Mouse (Mus musculus): ENCODE data around the gene Epb41l1.
"Not testable (repeated sequence)": the region's sequence is repeated elsewhere in the genome, so short reads cannot be mapped to it uniquely, and the experiment has no call there.

The Epb41l1 gene

DNA sequence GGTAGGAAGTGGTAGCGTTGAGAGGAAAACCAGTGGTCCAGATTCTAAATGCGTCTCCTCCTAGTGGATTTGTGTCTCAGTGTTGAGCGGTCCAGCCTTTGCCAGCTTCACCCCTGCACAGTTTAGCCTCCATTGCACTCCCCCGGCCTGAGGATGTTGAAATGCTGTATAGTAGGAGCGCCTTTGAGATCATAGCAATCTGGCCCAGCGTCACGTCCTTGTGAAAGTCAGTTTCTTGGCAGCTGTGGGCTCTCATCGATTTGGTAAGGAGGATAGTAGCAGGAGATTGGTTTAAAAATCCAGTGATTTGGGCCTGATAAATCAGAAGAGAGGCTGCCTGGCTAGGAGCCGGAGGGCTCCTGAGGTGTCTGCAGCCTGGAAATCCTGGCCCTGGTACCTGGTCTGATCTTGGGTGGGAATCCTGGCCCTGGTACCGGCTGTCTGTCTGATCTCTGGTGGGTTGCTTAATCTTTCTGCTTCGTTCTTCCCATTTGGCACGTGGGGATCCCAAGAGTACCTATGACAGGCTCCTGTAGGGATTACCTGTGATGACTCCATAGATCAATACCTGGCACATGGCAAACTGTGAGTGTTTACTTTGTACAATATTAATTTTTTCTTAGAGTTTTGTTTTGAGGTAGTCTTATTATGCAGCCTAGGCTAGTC, 65.5 kb downstream of the Epb41l1 start:
- no peak for DNase-seq (ENCODE audit: low read depth, low spot score)

DNA sequence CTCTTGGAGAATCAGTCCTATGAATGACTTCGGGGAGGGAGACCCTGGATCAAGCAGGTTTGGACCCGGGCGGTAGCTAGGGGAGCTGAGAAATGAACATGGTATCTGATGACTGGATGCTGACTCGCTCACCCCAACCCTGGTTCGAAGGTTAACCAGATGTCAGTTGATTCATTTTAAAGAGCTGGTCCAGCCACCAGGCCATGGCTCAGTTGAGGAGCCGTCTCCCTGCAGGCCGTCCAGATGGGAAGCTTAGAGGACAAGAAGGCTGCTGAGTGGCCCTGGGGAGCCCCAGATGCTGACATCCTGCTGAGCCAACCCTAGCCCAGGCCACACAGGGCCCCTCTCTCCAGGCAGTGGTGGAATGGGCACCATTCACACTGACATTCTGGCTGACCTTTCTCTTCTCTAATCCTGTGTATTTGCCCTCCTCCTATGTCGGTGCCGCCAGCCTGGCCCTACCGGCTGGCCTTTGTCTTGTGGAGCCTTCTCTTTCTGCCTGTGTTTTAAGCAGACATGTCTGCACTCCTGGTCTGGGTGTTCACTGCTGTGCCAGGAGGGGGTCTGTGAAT, 67.0 kb downstream of the Epb41l1 start:
- peak; percentile 83 for DNase-seq (ENCODE audit: low read depth, low spot score)

DNA sequence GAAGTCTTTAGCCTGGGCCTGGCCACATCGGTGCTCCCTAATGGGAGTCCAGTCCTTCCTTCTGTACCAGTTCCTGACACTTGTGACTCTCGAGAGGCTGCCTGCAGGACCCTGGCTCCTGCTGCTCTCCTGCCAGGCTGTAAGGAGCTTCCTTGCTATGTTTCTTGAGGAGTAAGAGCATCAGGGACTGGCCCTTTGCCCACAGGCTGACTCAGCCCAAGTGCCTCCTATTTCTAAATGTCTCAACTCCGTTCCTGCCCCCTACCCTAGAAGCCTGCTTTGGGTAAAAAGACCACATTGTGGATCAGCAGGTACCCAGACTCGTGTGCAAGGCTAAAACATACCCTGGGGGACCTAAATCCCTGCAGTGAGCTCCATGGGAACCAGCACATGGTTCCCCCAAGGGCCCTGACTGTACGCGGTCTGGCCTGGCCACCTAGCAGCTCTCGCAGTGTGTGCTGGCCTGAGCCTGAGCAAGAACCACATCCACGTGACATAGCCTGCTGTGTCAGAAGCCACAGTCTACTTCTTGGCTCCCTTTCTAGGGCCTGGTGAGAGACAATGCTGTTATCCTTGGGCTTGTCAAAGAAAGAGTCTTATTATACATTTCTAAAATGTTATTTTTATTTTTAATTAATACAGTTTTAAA, 67.6 kb downstream of the Epb41l1 start:
- DNase-seq (ENCODE audit: low read depth, low spot score) = peak; percentile 97

DNA sequence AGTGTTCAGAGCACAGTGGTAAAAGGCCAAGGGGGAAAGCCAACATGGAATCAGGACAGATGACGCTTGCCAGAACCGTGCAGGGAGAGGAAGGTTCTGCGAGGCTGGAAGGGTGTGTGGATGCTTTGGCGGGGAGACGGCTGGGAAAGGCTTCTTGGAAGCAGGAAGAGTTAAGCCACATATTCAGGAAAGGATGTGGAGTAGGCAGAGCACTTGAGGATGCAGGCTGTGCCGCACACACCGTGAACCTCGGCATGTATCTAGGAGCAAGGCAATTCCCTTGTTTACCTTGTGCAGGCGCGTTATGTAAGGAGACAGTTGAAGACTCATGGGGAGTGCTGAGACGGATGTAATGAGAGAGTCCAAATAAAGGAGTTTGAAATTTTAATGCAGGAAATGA, 69.5 kb downstream of the Epb41l1 start:
- no peak for DNase-seq (ENCODE audit: low read depth, low spot score)

DNA sequence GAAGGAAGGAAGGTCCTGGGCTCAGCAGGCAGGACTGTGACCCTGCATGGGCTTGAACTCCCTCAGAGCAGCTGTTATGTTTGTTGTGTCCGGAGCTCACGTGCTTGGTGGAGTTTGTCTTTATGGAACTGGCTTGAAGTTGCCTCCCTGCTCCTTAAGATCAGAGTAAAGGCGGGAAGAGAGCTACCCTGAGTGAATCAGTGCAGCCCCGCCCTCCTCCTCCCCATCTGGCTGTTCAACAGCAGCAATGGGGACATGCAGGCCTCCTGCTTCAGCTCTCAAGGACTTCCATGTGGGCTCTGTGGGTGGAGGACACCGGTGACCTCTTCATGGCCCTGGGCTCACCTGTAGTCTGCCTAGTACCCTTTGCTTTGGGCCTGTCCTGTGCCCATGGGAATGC, 71.1 kb downstream of the Epb41l1 start:
- peak; percentile 53 for DNase-seq (ENCODE audit: low read depth, low spot score)

DNA sequence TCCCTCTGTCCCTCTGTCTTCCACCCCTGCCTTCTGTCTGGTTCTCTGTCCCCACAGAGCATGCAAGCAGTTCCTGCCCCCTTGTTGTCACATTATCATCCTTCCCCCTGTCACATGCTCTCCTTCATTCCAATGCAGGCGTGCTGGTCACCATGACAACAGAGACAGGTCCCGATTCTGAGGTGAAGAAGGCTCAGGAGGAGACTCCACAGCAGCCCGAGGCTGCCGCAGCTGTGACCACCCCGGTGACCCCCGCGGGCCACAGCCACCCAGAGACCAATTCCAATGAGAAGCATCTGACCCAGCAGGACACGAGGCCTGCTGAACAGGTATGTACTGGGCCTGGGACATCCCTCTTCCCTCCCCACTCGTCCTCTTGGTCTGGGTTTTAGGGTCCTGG, 73.1 kb downstream of the Epb41l1 start:
- no peak for DNase-seq (ENCODE audit: low read depth, low spot score)

DNA sequence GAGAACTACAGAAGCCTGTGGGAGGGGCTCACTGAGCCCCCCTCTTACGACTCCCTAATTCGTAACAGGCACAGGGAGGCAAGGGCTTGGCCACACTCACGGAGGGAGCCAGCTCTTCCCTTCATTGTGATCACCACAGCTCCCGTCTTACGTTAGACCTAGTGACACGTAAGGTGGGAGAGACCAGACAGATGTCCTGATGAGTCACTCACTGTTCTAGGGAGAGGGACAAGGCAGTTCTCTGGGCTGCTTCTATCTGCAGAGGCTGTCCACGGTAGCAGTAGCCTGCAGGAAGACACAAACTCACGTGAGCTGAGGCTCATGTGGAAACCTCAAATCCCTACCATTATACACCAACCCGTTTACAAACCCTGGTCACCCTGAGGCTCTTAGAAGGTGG, 73.8 kb downstream of the Epb41l1 start:
- DNase-seq (ENCODE audit: low read depth, low spot score) = no peak

DNA sequence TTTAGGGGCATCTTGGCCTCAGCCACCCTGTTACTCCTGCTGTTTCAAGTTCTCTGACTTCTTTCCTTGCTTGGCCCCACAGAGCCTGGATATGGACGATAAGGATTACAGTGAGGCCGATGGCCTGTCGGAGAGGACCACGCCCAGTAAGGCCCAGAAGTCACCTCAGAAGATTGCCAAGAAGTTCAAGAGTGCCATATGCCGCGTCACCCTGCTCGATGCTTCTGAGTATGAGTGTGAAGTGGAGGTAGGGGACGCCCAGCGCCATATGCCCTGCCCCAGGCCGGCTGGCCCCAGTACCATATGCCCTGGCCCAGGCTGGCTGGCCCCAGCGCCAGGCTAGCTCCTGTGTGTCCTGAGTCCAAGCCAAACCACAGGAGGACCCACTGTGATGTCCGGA, 74.2 kb downstream of the Epb41l1 start:
- no peak for DNase-seq (ENCODE audit: low read depth, low spot score)

DNA sequence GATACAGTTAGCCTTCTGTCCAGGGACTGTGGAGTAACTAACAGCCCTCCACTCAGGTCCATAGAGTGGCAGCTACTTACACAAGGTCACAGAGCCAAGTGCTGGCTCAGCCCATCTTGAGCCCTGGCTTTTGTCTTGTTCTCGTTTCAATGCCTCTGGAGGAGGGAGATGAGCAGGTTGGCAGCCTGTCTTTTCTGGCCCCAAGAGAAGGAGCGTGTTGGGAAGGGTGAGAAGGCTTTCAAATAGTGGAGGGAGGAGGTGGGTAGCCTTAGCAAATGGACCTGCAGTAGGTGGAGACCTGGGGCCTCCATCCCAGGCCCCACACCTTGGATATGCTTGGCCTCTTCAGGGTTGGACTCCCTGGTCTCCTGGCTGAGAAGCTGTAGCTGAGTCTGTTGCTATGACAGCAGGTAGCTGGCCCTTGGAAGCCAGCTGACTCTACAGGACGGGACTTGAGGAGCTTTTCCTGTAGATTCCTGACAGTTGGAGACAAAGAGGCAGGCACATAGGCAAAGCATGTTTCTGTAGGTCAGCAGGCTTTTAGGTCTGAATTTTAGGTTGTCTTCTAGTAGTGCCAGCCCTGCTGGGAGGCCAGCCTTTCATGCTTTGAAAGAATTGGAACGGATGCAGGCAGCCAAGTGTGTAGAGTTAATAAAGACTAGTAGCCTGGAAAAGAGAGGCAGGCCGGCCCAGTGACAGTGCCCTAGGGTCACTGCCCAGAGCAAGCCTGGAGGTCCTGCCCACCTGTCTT, 76.3 kb downstream of the Epb41l1 start:
- DNase-seq (ENCODE audit: low read depth, low spot score) = no peak

DNA sequence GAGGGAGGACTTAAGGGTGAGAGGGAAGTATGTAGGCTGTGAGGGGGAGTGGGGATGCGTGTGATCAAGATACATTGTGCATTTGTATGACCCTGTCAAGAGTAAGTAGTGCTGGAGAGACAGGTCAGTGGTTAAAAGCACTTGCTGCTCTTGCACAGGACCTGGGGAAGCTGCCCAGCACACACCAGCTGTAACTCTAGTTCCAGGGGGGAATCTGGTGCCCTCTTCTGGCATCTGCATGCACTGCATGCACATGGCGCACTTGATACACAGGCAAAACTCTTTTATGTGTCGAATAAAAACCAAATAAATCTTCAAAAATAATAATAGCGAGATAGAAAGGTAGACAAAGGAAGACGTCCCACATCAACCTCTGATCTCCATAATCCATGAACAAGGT, 77.2 kb downstream of the Epb41l1 start:
- DNase-seq (ENCODE audit: low read depth, low spot score) = peak; percentile 90

DNA sequence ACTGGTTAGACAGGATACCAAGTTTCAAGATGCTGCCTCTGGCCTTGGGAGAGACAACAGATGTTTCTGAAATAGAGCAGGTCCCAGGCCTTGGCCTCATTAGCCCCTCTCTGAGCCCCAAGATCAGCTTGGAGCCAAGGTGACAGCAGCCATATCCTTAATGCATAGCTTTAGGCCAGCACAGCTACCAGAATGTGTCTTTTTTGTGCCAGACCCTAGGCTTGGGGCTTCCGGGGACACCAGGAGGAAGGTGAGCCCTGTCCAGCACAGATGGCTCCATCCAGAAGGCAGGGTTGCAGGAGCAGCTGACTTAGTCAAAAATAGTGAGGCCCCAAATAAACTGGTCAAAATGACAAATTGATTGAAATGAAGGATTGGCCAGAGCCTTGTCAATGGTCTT, 80.3 kb downstream of the Epb41l1 start:
- DNase-seq (ENCODE audit: low read depth, low spot score) = no peak

DNA sequence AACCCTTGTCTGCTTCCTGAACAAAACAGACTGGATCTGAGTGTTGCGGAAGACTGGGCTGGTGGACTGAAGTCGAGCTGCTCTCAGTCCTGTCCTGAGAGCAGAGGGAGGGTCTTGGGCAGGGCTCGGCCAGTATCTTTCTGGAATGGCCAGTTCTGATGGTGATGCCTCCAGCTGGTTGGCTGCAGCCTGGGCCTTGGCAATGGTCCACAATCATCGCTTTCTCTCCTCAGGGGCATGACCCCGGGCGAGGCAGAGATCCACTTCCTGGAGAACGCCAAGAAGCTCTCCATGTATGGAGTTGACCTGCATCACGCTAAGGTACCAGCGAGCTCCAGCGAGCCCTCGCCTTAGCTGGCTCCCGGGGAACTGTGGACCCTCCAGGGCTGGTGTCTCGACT, 84.8 kb downstream of the Epb41l1 start:
- DNase-seq (ENCODE audit: low read depth, low spot score) = no peak

DNA sequence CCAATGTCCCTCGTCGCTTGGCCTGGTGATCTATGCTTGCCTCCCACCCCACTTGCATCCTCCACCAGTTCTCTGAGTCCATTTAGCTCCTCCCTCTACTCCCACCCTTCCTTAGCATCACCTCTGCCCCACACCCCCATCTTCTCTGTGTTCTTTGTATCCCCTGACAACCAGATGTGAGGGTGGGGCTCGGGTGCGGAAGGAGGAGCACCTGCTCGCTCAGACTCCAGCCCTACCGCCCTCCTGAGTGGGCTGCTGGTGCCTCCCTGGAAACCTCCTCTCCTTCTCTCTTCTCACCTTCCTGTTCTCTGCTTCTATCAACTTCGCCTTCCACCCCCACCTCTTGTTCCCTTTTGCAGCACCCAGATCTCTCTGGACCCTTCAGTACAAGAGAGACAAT, 91.3 kb downstream of the Epb41l1 start:
- DNase-seq (ENCODE audit: low read depth, low spot score) = no peak

DNA sequence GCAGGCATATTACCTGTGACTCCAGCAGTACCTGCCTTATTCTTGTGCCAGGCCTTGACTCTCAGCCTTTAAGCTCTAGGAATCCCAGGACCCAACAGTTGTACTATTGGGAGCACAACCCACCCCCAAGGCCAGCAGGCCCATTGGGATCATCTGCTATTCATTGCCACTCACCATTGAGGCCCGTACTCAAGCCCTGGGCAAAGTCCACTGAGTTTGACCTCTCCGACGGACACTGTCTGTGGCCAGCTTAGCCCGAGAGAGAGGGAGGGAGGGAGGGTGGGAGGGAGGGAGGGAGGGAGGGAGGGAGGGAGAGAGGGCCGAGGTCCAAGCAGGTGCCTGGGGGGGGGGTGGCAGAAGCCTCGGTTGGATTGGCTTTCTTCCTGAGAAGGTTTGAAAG, 91.9 kb downstream of the Epb41l1 start:
- DNase-seq (ENCODE audit: low read depth, low spot score) = no peak

DNA sequence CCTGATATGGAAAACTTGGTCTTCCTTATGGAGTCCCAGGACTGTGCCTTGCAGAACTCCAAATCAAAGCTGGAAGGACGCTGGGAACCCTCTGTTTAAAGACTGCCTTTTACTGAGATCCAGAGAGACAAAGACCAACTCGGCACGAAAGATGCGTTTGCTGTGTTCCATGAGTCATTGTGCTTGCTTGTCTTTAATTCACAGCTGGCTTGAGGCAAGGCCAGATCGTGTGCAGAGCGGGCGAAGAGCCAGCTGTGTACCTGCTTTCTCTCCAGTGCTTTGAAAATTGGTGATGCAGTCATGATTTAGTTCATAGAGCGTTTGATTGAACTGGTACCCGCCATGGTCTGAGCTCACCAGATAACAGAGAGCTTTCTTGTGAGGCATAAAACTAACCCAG, 94.4 kb downstream of the Epb41l1 start:
- peak; percentile 19 for DNase-seq (ENCODE audit: low read depth, low spot score)

DNA sequence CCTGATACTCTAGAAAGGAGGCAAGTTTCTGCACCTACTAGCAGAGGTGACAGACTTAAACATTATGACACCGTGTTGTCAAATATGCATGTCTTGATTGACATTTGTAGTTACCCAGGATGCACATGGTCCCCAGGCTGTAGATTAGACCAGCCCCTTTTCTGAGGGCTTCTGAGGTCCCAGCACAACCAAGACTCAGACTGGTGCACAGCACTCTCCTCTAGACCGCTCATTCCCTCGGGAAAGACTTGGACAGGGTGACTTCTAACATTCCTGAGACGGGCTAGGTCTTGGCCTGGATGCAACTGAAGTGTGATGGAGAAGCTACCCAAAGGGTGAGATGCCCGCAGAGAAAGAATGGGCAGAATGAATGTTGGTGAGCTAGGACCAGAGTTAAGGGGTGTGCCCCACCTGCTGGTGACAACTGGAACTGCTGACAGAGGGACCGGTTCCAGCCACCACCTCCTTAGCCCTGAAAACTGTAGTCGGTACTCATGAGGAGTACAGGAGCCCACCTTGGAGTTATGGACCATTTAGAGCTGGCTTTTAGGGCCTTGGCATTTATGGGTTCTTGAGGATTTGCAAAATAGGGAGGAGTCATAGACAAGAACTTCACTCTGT, 95.0 kb downstream of the Epb41l1 start:
- DNase-seq (ENCODE audit: low read depth, low spot score) = peak; percentile 87

DNA sequence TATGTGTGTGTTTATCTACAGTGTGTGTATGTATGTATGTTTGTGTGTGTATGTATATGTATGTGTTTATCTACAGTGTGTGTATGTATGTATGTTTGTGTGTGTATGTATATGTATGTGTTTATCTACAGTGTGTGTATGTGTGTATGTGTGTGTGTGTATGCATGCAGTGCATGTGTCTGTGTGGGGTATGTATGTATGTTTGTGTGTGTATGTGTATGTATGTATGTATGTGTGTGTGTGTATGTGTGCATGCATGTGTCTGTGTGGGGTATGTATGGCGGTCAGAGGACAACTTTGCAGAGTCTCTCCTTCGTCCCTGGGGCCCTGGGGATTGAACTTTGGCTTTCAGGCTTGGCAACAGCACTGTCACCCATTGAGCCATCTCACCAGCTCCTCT, 96.0 kb downstream of the Epb41l1 start:
- DNase-seq (ENCODE audit: low read depth, low spot score) = not testable (repeated sequence)

DNA sequence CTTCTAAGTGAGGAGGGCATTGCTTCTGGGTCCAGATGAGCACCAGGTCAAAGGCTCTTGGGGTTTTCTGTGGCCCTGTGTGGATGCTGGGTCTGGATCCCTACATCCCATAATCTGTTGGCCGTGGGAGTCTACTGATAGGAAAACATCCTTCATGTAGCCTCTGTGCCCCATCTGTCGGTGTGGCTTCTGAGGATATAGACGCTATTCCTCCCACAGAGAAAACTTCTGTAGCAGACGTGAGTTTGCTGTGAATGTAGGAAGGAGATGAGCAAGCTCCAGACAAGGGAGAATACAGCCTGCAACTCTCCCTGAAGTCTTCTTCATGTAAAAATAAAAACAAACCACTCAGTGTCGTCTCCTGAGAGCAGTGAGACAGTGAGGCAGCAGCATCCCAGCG, 97.6 kb downstream of the Epb41l1 start:
- no peak for DNase-seq (ENCODE audit: low read depth, low spot score)

DNA sequence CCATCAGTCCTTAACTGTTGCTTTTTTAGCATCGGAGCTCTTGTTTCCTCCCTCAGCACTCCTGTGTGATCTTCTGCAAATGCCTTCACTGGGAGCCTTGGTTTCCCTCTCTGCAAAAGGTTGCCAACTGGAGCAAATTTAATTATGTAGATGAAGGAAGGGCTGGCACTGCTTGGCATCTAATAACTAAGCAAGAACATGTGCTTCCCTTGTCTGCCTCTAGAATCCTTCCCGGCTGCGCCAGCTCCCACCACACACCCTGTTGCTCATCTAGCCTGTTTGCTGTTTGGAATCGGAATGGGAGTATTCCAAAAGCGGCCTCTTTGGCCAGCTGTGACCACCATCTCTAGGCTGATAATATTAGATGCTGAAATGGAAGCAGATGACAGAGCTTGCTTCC, 98.9 kb downstream of the Epb41l1 start:
- DNase-seq (ENCODE audit: low read depth, low spot score) = no peak

DNA sequence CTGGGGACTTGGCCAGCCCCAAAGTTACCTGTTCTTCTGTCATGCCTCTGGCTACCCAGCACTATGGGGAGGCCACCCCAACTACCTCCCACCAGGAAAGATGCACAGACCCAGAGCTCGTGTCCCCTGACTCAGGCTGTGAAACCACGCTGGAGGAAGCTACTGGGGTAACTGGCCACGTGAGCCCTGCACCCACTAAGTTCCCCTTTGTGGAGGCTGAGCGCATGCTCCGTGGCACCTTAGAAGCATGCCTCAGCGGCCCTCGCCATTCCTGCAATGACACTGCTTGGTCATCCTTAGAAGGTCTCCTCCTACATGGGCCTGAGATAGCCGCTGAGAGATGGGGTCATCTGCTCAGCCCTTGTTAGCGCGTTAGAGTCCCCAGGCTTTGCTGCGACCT, 102.3 kb downstream of the Epb41l1 start:
- DNase-seq (ENCODE audit: low read depth, low spot score) = no peak

DNA sequence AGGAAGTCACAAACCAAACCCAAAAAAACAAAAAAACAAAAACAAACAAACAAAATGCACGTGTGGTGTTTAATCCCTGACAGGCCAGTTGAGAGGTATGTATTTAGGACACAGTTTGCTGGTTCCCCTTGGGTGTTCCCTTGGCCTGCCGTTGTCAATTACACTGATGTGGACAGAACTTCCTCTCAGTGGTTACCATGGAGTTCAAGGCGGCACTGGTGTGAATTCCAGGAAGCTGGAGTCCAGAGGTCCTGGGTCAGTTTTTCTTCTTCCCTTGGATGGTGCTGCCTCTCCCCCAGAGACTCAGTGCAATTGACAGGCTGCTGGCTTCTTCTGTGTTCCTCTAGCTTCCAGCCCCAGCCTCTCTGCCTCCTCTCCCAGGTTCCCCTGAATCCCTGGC, 103.4 kb downstream of the Epb41l1 start:
- DNase-seq (ENCODE audit: low read depth, low spot score) = no peak

DNA sequence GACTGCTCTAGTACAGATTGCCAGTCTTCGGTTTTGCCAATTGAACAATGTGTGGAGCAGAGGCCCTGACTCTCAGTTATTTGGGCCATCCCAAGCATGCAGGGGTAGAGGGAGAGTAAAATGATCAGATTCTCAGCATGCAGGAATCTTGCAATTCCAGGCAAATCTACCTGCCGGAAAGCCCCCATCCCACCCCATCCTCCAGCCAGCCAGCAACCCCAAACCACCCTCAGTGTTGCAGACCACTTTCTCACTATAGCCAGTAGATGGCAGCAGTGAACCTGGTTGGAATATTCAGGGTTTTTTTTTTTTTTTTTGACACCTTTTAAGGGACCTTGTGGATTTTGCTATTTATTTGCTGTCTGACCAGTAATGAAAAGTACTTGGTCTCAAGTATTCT, 109.0 kb downstream of the Epb41l1 start:
- peak; percentile 70 for DNase-seq (ENCODE audit: low read depth, low spot score)
